Mouse (Mus musculus) midbrain, embryonic 13.5 days (tissue): ENCODE measurements around the gene Pdzd2. TPM values are rescaled to one million over a fixed set of nuclear protein-coding genes. Genes with fewer than 3 reads are reported as not detected.

Experiments used
- ATAC-seq: fragments of 200-750 bp; cut with Nextera tagmentation; 2 replicates; pipeline ENCODE4 v1.8.0; 2017; ENCODE audit warnings: mild to moderate bottlenecking, moderate TSS enrichment, moderate library complexity
- H3K27ac ChIP-seq: fragments of 300-500 bp; sonication (generic); 2 replicates; pipeline ENCODE4 v1.5.1; 2015; ENCODE audit warnings: inconsistent platforms, mild to moderate bottlenecking, moderate library complexity
- H3K27me3 ChIP-seq: fragments of 300-500 bp; sonication (generic); 2 replicates; pipeline ENCODE4 v1.6.1; 2015; ENCODE audit warnings: mild to moderate bottlenecking, inconsistent platforms
- H3K36me3 ChIP-seq: fragments of 300-500 bp; sonication (generic); 2 replicates; pipeline ENCODE4 v1.6.1; 2015; ENCODE audit warnings: mild to moderate bottlenecking, inconsistent platforms
- H3K4me1 ChIP-seq: fragments of 300-500 bp; sonication (generic); replicated peaks from 2 replicates; pipeline ENCODE4 v1.6.1; 2015; ENCODE audit warnings: inconsistent platforms
- H3K4me2 ChIP-seq: fragments of 300-500 bp; sonication (generic); replicated peaks from 2 replicates; pipeline ENCODE4 v1.6.1; 2015; ENCODE audit warnings: moderate library complexity, mild to moderate bottlenecking, inconsistent platforms
- H3K4me3 ChIP-seq: fragments of 300-500 bp; sonication (generic); replicated peaks from 2 replicates; pipeline ENCODE4 v1.5.1; 2015; ENCODE audit warnings: mild to moderate bottlenecking, inconsistent platforms
- H3K9ac ChIP-seq: fragments of 300-500 bp; sonication (generic); replicated peaks from 2 replicates; pipeline ENCODE4 v1.6.1; 2015; ENCODE audit warnings: mild to moderate bottlenecking, inconsistent platforms
- H3K9me3 ChIP-seq: fragments of 300-500 bp; sonication (generic); 2 replicates; pipeline ENCODE4 v1.6.1; 2016; ENCODE audit warnings: mild to moderate bottlenecking, inconsistent platforms
- WGBS: fragments of 180-500 bp; shearing (Covaris S2); methylation state at CpG from one replicate; pipeline ENCODE4 v1.1.7; 2015; 5-methylcytosine and 5-hydroxymethylcytosine counted together
- polyA plus RNA-seq: library from polyadenylated mRNA; unstranded; fragments of >200 nt; fragmentation: Nextera tagmentation; extraction: Ambion mirVana; gene quantifications from 2 replicates; pipeline ENCODE4 v1.2.1, GENCODE M21; 2015

The Pdzd2 gene
- polyA plus RNA-seq, 1 experiment from 2014 or later, result 9.7 TPM

- no peak overlapping the region for H3K4me2 ChIP-seq
- no peaks in the 10 kb centered on the region for H3K27me3 ChIP-seq
- no peak overlapping the region for H3K4me3 ChIP-seq
- H3K4me1 ChIP-seq, result no peaks in the 10 kb centered on the region
- no peaks in the 10 kb centered on the region for H3K36me3 ChIP-seq
- no peaks in the 10 kb centered on the region for H3K9me3 ChIP-seq
- H3K27ac ChIP-seq, result no peak overlapping the region
- no peak for ATAC-seq
- no peak overlapping the region for H3K9ac ChIP-seq
- 86% methylated on average over 8 of the region's 8 CpGs for WGBS
Observed at GRCm38 (mm10) chr15:12634921-12635320, 104.8 kb downstream of the Pdzd2 start.

GRCm38 (mm10) chr15:12629164-12629563, 110.6 kb downstream of the Pdzd2 start:
- Histone ChIP-seq H3K9ac (no peak overlapping the region), H3K9me3 (no peaks in the 10 kb centered on the region), H3K27me3 (no peaks in the 10 kb centered on the region), H3K4me2 (no peak overlapping the region), H3K27ac (no peak overlapping the region), H3K36me3 (no peaks in the 10 kb centered on the region), H3K4me3 (no peak overlapping the region), H3K4me1 (peaks cover 4% of the 10 kb centered on the region; the same call in 1 of the 2 replicates)
- ATAC-seq, result no peak
- WGBS, result 89% methylated on average over 7 of the region's 7 CpGs

GRCm38 (mm10) chr15:12628451-12628850, 111.3 kb downstream of the Pdzd2 start:
- H3K36me3 ChIP-seq, result no peaks in the 10 kb centered on the region
- no peak overlapping the region for H3K4me3 ChIP-seq
- peaks cover 4% of the 10 kb centered on the region; the same call in 1 of the 2 replicates for H3K4me1 ChIP-seq
- WGBS, result 96% methylated on average over 7 of the region's 7 CpGs
- H3K27me3 ChIP-seq, result no peaks in the 10 kb centered on the region
- H3K9ac ChIP-seq, result no peak overlapping the region
- no peak overlapping the region for H3K4me2 ChIP-seq
- no peak overlapping the region for H3K27ac ChIP-seq
- ATAC-seq, result no peak
- no peaks in the 10 kb centered on the region for H3K9me3 ChIP-seq

- H3K4me2 ChIP-seq, result no peak overlapping the region
- no peak overlapping the region for H3K27ac ChIP-seq
- no peaks in the 10 kb centered on the region for H3K9me3 ChIP-seq
- no peak overlapping the region for H3K9ac ChIP-seq
- 89% methylated on average over 9 of the region's 9 CpGs for WGBS
- ATAC-seq, result no peak
- H3K4me1 ChIP-seq, result peaks cover 12% of the 10 kb centered on the region
- no peak overlapping the region for H3K4me3 ChIP-seq
- no peaks in the 10 kb centered on the region for H3K27me3 ChIP-seq
- H3K36me3 ChIP-seq, result no peaks in the 10 kb centered on the region
Observed at GRCm38 (mm10) chr15:12626930-12627329, 112.8 kb downstream of the Pdzd2 start.

- H3K27me3 ChIP-seq, result no peaks in the 10 kb centered on the region
Observed at GRCm38 (mm10) chr15:12626166-12626565, 113.6 kb downstream of the Pdzd2 start.

GRCm38 (mm10) chr15:12625524-12625923, 114.2 kb downstream of the Pdzd2 start:
- H3K4me3 ChIP-seq, result no peak overlapping the region
- ATAC-seq, result peak; percentile 63; the same call in 1 of the 2 replicates
- peaks cover 15% of the 10 kb centered on the region for H3K4me1 ChIP-seq
- H3K27ac ChIP-seq, result no peak overlapping the region
- H3K9me3 ChIP-seq, result no peaks in the 10 kb centered on the region
- no peaks in the 10 kb centered on the region for H3K27me3 ChIP-seq
- H3K9ac ChIP-seq, result no peak overlapping the region
- H3K36me3 ChIP-seq, result no peaks in the 10 kb centered on the region
- no peak overlapping the region for H3K4me2 ChIP-seq
- WGBS, result 44% methylated on average over 6 of the region's 6 CpGs

More at GRCm38 (mm10) chr15:12626166-12626565, 113.6 kb downstream of the Pdzd2 start:
- ATAC-seq, result no peak
- Histone ChIP-seq H3K9ac (no peak overlapping the region), H3K27ac (no peak overlapping the region), H3K9me3 (no peaks in the 10 kb centered on the region), H3K4me1 (peaks cover 15% of the 10 kb centered on the region), H3K36me3 (no peaks in the 10 kb centered on the region), H3K4me2 (no peak overlapping the region), H3K4me3 (no peak overlapping the region)
- 88% methylated on average over 8 of the region's 8 CpGs for WGBS

- Histone ChIP-seq H3K27me3 (no peaks in the 10 kb centered on the region), H3K4me2 (no peak overlapping the region), H3K27ac (no peak overlapping the region), H3K4me3 (no peak overlapping the region), H3K36me3 (no peaks in the 10 kb centered on the region), H3K4me1 (peaks cover 17% of the 10 kb centered on the region), H3K9me3 (no peaks in the 10 kb centered on the region), H3K9ac (no peak overlapping the region)
- 92% methylated on average over 4 of the region's 4 CpGs for WGBS
- no peak for ATAC-seq
Observed at GRCm38 (mm10) chr15:12623521-12623920, 116.2 kb downstream of the Pdzd2 start.

- H3K4me3 ChIP-seq, result no peak overlapping the region
- H3K4me1 ChIP-seq, result peaks cover 20% of the 10 kb centered on the region
- H3K27me3 ChIP-seq, result no peaks in the 10 kb centered on the region
- WGBS, result 90% methylated on average over 5 of the region's 5 CpGs
- H3K9me3 ChIP-seq, result no peaks in the 10 kb centered on the region
- no peak for ATAC-seq
- H3K9ac ChIP-seq, result no peak overlapping the region
- no peak overlapping the region for H3K27ac ChIP-seq
- no peak overlapping the region for H3K4me2 ChIP-seq
- H3K36me3 ChIP-seq, result no peaks in the 10 kb centered on the region
Observed at GRCm38 (mm10) chr15:12622701-12623100, 117.0 kb downstream of the Pdzd2 start.

GRCm38 (mm10) chr15:12622093-12622643, 117.6 kb downstream of the Pdzd2 start:
- peak; percentile 68 for ATAC-seq
- no peaks in the 10 kb centered on the region for H3K36me3 ChIP-seq
- H3K27ac ChIP-seq, result no peak overlapping the region
- peaks cover 20% of the 10 kb centered on the region for H3K4me1 ChIP-seq
- no peaks in the 10 kb centered on the region for H3K9me3 ChIP-seq
- H3K4me2 ChIP-seq, result no peak overlapping the region
- H3K4me3 ChIP-seq, result no peak overlapping the region
- no peaks in the 10 kb centered on the region for H3K27me3 ChIP-seq
- H3K9ac ChIP-seq, result no peak overlapping the region
- WGBS, result 68% methylated on average over 7 of the region's 7 CpGs

- H3K27ac ChIP-seq, result no peak overlapping the region
- no peak overlapping the region for H3K4me2 ChIP-seq
- H3K27me3 ChIP-seq, result no peaks in the 10 kb centered on the region
- no peak overlapping the region for H3K9ac ChIP-seq
- H3K4me1 ChIP-seq, result peaks cover 16% of the 10 kb centered on the region
- no peak overlapping the region for H3K4me3 ChIP-seq
- H3K36me3 ChIP-seq, result no peaks in the 10 kb centered on the region
- no peak for ATAC-seq
- WGBS, result 87% methylated on average over 8 of the region's 8 CpGs
- H3K9me3 ChIP-seq, result no peaks in the 10 kb centered on the region
Observed at GRCm38 (mm10) chr15:12619273-12619672, 120.5 kb downstream of the Pdzd2 start.

- no peak overlapping the region for H3K4me3 ChIP-seq
- no peak overlapping the region for H3K4me2 ChIP-seq
- no peak overlapping the region for H3K9ac ChIP-seq
- H3K9me3 ChIP-seq, result no peaks in the 10 kb centered on the region
- H3K27ac ChIP-seq, result no peak overlapping the region
- no peaks in the 10 kb centered on the region for H3K36me3 ChIP-seq
- peaks cover 15% of the 10 kb centered on the region for H3K4me1 ChIP-seq
- no peaks in the 10 kb centered on the region for H3K27me3 ChIP-seq
- WGBS, result 91% methylated on average over 11 of the region's 11 CpGs
- no peak for ATAC-seq
Observed at GRCm38 (mm10) chr15:12617651-12618050, 122.1 kb downstream of the Pdzd2 start.

GRCm38 (mm10) chr15:12617220-12617619, 122.5 kb downstream of the Pdzd2 start:
- no peak for ATAC-seq
- Histone ChIP-seq H3K9ac (no peak overlapping the region), H3K27me3 (no peaks in the 10 kb centered on the region), H3K4me1 (peaks cover 11% of the 10 kb centered on the region), H3K9me3 (no peaks in the 10 kb centered on the region), H3K4me3 (no peak overlapping the region), H3K27ac (no peak overlapping the region), H3K4me2 (no peak overlapping the region), H3K36me3 (no peaks in the 10 kb centered on the region)
- WGBS, result 79% methylated on average over 8 of the region's 8 CpGs
